8 mouse cellular contexts compared by ENCODE assay signal in the genomic region with DNA sequence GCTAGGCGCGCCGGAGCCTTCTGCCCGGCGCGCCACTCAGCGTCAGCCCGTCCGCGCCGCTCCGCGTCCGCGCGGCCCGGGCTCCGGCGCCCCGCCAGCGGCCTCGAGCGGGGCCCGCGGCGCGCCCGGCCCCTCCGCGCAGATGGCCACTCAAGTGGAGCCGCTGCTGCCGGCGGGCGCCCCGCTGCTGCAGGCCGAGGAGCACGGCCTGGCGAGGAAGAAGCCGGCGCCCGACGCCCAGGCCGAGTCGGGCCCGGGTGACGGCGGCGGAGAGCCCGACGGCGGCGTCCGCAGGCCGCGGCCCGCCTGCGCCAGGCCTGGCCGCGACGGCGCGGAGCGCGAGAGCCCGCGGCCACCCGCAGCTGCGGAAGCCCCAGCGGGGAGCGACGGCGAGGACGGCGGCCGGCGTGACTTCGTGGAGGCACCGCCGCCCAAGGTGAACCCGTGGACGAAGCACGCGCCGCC. TPM values are rescaled to one million over a fixed set of nuclear protein-coding genes. Genes with fewer than 3 reads are reported as not detected.
DNase-seq lines count a peak whose midpoint lies in the region; ATAC-seq and TF ChIP-seq lines count a peak whose summit lies in the region.

TSS of gene Larp1 (plus strand) at position 14 of the 465 bp plus-strand sequence.

- H3K4me2 ChIP-seq in heart, embryonic 11.5 days, result peak within 1 kb of the TSS; percentile 94
- H3K4me2 ChIP-seq in midbrain, embryonic 13.5 days (replicated peaks), result peak within 1 kb of the TSS; percentile 95

- 0 out of 4 replicates have a peak, but pooled peaks of 1 of the 2 experiments have one; percentile 25 for TF ChIP-seq POLR2A in MEL (IDR thresholded peaks at IDR 0.05; ENCODE audit: control insufficient read depth in 1 of 2, insufficient read depth in 1 of 2, low read depth in 1 of 2, low read length in 2 of 2, poor library complexity in 1 of 2)

- WGBS in embryonic facial prominence, embryonic 10.5 days, result 3% methylated on average over 82 of the region's 84 CpGs
- WGBS in heart, embryonic 11.5 days (ENCODE audit: insufficient replicate concordance), result 0% methylated on average over 50 of the region's 84 CpGs
- under 1% methylated on average over 66 of the region's 84 CpGs for WGBS in midbrain, embryonic 13.5 days

- TF ChIP-seq CTCF in MEL (IDR thresholded peaks at IDR 0.05 in 2 of 3, conservative IDR thresholded peaks at IDR 0.05 in 1 of 3; ENCODE audit: control insufficient read depth in 1 of 3, insufficient read depth in 1 of 3, low read depth in 2 of 3, low read length in 3 of 3, poor library complexity in 1 of 3, severe bottlenecking in 1 of 3), result no peak

- TF ChIP-seq RAD21 in MEL (IDR thresholded peaks at IDR 0.05; ENCODE audit: low read depth, low read length), result no peak

- peaks cover 2 to 41% of the 10 kb centered on the region in 2 experiments; a peak in 3 of 4 replicates for H3K36me3 ChIP-seq in MEL (ENCODE audit: control insufficient read depth in 1 of 2, insufficient read depth in 2 of 2, low read length in 2 of 2)
- H3K36me3 ChIP-seq in embryonic facial prominence, embryonic 10.5 days (replicated peaks), result no peaks in the 10 kb centered on the region
- H3K36me3 ChIP-seq in heart, embryonic 11.5 days (ENCODE audit: control insufficient read depth, insufficient read depth, low read length), result no peaks in the 10 kb centered on the region
- H3K36me3 ChIP-seq in midbrain, embryonic 13.5 days, result no peaks in the 10 kb centered on the region

- peak within 1 kb of the TSS; percentile 81 for H3K27ac ChIP-seq in MEL (ENCODE audit: control insufficient read depth, low read depth, low read length)
- peak within 1 kb of the TSS; percentile 94 for H3K27ac ChIP-seq in embryonic facial prominence, embryonic 10.5 days (replicated peaks)
- peak within 1 kb of the TSS; percentile 93 for H3K27ac ChIP-seq in heart, embryonic 11.5 days (ENCODE audit: low read depth, low read length)
- H3K27ac ChIP-seq in midbrain, embryonic 13.5 days, result peak within 1 kb of the TSS; percentile 93

- peak within 1 kb of the TSS; percentile 91 to 98 for H3K4me3 ChIP-seq in MEL (ENCODE audit: control insufficient read depth in 1 of 2, insufficient read depth in 1 of 2, low read depth in 2 of 2, low read length in 2 of 2)
- H3K4me3 ChIP-seq in embryonic facial prominence, embryonic 10.5 days, result peak within 1 kb of the TSS; percentile 99
- H3K4me3 ChIP-seq in heart, embryonic 11.5 days (ENCODE audit: low read depth, low read length), result peak within 1 kb of the TSS; percentile 99
- peak within 1 kb of the TSS; percentile 97 for H3K4me3 ChIP-seq in midbrain, embryonic 13.5 days (replicated peaks)

- H3K79me2 ChIP-seq in MEL (ENCODE audit: control insufficient read depth, insufficient read depth, low read length, poor library complexity), result peaks cover 59% of the 10 kb centered on the region

- H3K9ac ChIP-seq in MEL (ENCODE audit: control insufficient read depth, low read depth, low read length, poor library complexity, severe bottlenecking), result peak within 1 kb of the TSS; percentile 99
- peak within 1 kb of the TSS; percentile 98 for H3K9ac ChIP-seq in heart, embryonic 11.5 days (ENCODE audit: low read depth, low read length)
- H3K9ac ChIP-seq in midbrain, embryonic 13.5 days (replicated peaks), result peak within 1 kb of the TSS; percentile 94

- no peak for TF ChIP-seq EP300 in MEL (IDR thresholded peaks at IDR 0.05; ENCODE audit: low read depth in 1 of 2, low read length in 2 of 2)

- H3K4me1 ChIP-seq in MEL (ENCODE audit: control insufficient read depth in 1 of 2, insufficient read depth in 2 of 2, low read length in 2 of 2), result peaks cover 18 to 31% of the 10 kb centered on the region in 2 experiments
- H3K4me1 ChIP-seq in embryonic facial prominence, embryonic 10.5 days, result peaks cover 30% of the 10 kb centered on the region
- H3K4me1 ChIP-seq in heart, embryonic 11.5 days (ENCODE audit: control insufficient read depth, insufficient read depth, low read length), result peaks cover 23% of the 10 kb centered on the region
- peaks cover 29% of the 10 kb centered on the region for H3K4me1 ChIP-seq in midbrain, embryonic 13.5 days (replicated peaks)

- peak; percentile 55 for ATAC-seq in heart, embryonic 11.5 days (replicated peaks; ENCODE audit: insufficient number of reproducible peaks, low FRiP score, low TSS enrichment)
- peak; percentile 61 for ATAC-seq in midbrain, embryonic 13.5 days

- H3K27me3 ChIP-seq in MEL (ENCODE audit: control insufficient read depth in 1 of 2, insufficient read depth in 2 of 2, low read length in 2 of 2), result no peaks in the 10 kb centered on the region
- H3K27me3 ChIP-seq in embryonic facial prominence, embryonic 10.5 days (replicated peaks; ENCODE audit: low read depth, poor library complexity, severe bottlenecking), result no peaks in the 10 kb centered on the region
- no peaks in the 10 kb centered on the region for H3K27me3 ChIP-seq in heart, embryonic 11.5 days (ENCODE audit: control insufficient read depth, insufficient read depth, low read length)
- no peaks in the 10 kb centered on the region for H3K27me3 ChIP-seq in midbrain, embryonic 13.5 days

- no peak for DNase-seq in layer of hippocampus, adult 18-20 months (ENCODE audit: low spot score in 2 of 2)
- DNase-seq in layer of hippocampus, adult 11-12 months (ENCODE audit: low spot score), result no peak
- no peak for DNase-seq in MEL (ENCODE audit: low read depth, low spot score)
- no peak for DNase-seq in embryonic facial prominence, embryonic 10.5 days (ENCODE audit: low spot score)
- DNase-seq in layer of hippocampus, postnatal 36 days, result peak in 1 of 2 experiments; percentile 9
- no peak for DNase-seq in embryo, embryonic 11 days

- no peaks in the 10 kb centered on the region for H3K9me3 ChIP-seq in MEL (replicated peaks; ENCODE audit: insufficient read depth, low read length)
- no peaks in the 10 kb centered on the region for H3K9me3 ChIP-seq in embryonic facial prominence, embryonic 10.5 days
- no peaks in the 10 kb centered on the region for H3K9me3 ChIP-seq in heart, embryonic 11.5 days (replicated peaks; ENCODE audit: control insufficient read depth, low read length)
- no peaks in the 10 kb centered on the region for H3K9me3 ChIP-seq in midbrain, embryonic 13.5 days

TF ChIP-seq in MEL, 35 proteins besides CTCF, POLR2A, EP300 and RAD21:
- no peak for TF ChIP-seq USF2 (IDR thresholded peaks at IDR 0.05; ENCODE audit: borderline replicate concordance in 1 of 2, insufficient read depth in 1 of 2, low read depth in 1 of 2, low read length in 2 of 2)
TF ChIP-seq in MEL: peak in this region for 0.

RNA-seq across cellular contexts. Expression of gene Larp1, which starts in this region (rescaled TPM):
- total RNA-seq in layer of hippocampus, adult 18-20 months (2021), result 10 to 100 TPM; 89.7 to 90.3 TPM
- 73.9 and 88.3 TPM in 2 replicates for total RNA-seq in MEL (2012; rRNA removed)
- polyA plus RNA-seq in MEL (2012; ENCODE audit: insufficient read depth in 1 of 2, insufficient read length in 2 of 2, low read depth in 1 of 2, low replicate concordance in 2 of 2, missing spikeins in 1 of 2), result 1,000 to 10,000 TPM in 1 of 2 experiments, 100 to 1,000 TPM in 1; 201 to 2,325 TPM
- 17.2 and 18.6 TPM in 2 replicates for polyA plus RNA-seq in embryonic facial prominence, embryonic 10.5 days (2016; fragmentation: Nextera tagmentation; extraction: Ambion mirVana)
- polyA plus RNA-seq in heart, embryonic 11.5 days (2014; fragmentation: Nextera tagmentation; extraction: Ambion mirVana), result 16.9 and 19.5 TPM in 2 replicates
- total RNA-seq in layer of hippocampus, postnatal 36 days (2021), result 10 to 100 TPM; 86.2 to 93.8 TPM
- polyA plus RNA-seq in midbrain, embryonic 13.5 days (2015; fragmentation: Nextera tagmentation; extraction: Ambion mirVana), result 15.8 TPM in 2 replicates
